Mouse (Mus musculus): ENCODE data around the gene Psmb8. TPM values are rescaled to one million over a fixed set of nuclear protein-coding genes. Genes with fewer than 3 reads are reported as not detected.

Gene Psmb8
- polyA plus RNA-seq, 1 experiment from 2014 or later, result 2.1 TPM

DNA sequence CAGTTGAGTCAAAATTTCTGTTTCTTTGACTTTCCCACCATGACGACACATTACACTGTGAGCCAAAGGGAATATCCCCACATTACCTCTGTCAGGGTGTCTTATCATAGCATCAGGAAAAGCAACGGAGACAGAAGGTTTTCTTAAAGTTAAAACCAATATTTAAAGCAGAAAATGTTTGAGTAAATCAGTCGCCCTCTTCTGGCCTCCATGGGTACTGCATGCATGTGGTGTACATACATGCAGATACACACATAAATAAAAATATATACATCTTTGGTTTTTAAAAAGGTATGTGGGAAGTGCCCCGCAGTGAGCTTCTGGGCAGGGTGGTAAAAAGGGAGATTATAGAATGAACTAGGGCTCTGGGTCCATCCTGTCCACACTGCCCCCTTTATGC lies 20.3 kb upstream of the Psmb8 start:
- no peak overlapping the region for H3K9ac ChIP-seq (replicated peaks)
- H3K27me3 ChIP-seq, result peaks cover 11% of the 10 kb centered on the region; the same call in 1 of the 2 replicates
- H3K27ac ChIP-seq, result no peak overlapping the region
- no peak overlapping the region for H3K4me3 ChIP-seq (replicated peaks)
- no peak overlapping the region for H3K4me2 ChIP-seq
- H3K9me3 ChIP-seq, result peaks cover 18% of the 10 kb centered on the region; the same call in 1 of the 2 replicates
- no peaks in the 10 kb centered on the region for H3K36me3 ChIP-seq
- ATAC-seq (ENCODE audit: insufficient number of reproducible peaks, insufficient read depth, low FRiP score, low TSS enrichment, low read depth), result no peak
- no peaks in the 10 kb centered on the region for H3K4me1 ChIP-seq (replicated peaks)
- 78% methylated on average over 4 of the region's 4 CpGs for WGBS

DNA sequence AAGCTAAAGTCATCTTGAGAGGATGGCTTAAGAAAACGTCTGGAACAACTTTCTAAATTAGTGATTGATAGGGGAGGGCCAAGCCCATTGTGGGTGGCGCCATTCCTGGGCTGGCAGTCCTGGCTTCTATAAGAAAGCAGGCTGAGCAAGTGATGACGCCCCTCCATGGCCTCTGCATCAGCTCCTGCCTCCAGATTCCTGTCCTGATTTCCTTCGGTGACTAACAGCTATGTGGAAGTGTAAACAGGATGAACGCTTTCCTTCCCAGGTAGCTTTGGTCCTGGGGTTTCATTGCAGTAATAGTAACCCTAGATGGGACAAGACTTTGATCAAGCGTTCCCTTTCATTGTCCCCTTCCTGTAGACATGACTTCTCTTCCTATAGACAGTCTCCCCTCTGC lies 18.5 kb upstream of the Psmb8 start:
- Histone ChIP-seq H3K4me1 (replicated peaks) (no peaks in the 10 kb centered on the region), H3K4me2 (no peak overlapping the region), H3K27ac (no peak overlapping the region), H3K4me3 (replicated peaks) (no peak overlapping the region), H3K27me3 (peaks cover 29% of the 10 kb centered on the region), H3K9ac (replicated peaks) (no peak overlapping the region), H3K9me3 (peaks cover 11% of the 10 kb centered on the region; the same call in 1 of the 2 replicates), H3K36me3 (no peaks in the 10 kb centered on the region)
- WGBS, result 65% methylated on average over 6 of the region's 6 CpGs
- ATAC-seq (ENCODE audit: insufficient number of reproducible peaks, insufficient read depth, low FRiP score, low TSS enrichment, low read depth), result no peak

- Histone ChIP-seq H3K4me2 (no peak overlapping the region), H3K36me3 (no peaks in the 10 kb centered on the region), H3K27ac (no peak overlapping the region), H3K4me3 (replicated peaks) (no peak overlapping the region), H3K4me1 (replicated peaks) (no peaks in the 10 kb centered on the region), H3K9me3 (peaks cover 11% of the 10 kb centered on the region; the same call in 1 of the 2 replicates), H3K9ac (replicated peaks) (no peak overlapping the region), H3K27me3 (peaks cover 38% of the 10 kb centered on the region)
- ATAC-seq (ENCODE audit: insufficient number of reproducible peaks, insufficient read depth, low FRiP score, low TSS enrichment, low read depth), result no peak
- WGBS, result 73% methylated on average over 13 of the region's 13 CpGs
These were observed 17.3 kb upstream of the Psmb8 start for GRCm38 (mm10) chr17:34179913-34180859.

DNA sequence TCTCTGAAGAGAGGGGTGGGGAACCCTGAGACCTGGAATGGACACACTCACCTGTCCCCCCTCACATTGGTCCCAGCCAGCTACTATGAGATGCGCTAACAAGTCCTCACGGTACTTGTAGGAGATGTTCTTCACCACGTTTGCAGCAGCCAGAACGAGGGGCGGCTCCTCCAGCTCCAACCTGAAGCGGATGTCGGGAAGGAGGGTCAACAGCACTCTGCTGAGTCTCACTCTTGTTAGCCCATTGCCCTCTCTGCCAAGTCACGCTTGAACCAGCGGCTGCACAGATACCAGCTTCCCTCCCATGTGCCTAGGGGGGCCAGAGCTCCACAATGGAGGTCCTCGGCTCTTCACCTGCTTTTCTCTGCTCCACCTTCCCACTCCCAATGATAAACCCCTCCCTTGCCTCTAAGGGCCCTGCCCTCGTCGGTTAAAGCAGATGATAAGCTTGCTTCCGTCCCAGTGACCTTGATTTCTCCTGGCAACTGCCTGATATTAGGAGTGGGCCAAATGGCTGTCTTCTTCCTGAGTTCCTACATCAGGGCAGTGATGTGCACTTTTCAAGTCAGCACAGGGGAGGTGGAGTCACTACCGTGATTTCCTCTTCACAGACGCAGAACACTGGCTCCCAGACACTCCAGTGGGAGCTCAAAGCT lies 13.8 kb upstream of the Psmb8 start:
- H3K4me3 ChIP-seq (replicated peaks), result no peak overlapping the region
- H3K36me3 ChIP-seq, result no peaks in the 10 kb centered on the region
- no peaks in the 10 kb centered on the region for H3K9me3 ChIP-seq
- H3K4me2 ChIP-seq, result no peak overlapping the region
- no peak for ATAC-seq (ENCODE audit: insufficient number of reproducible peaks, insufficient read depth, low FRiP score, low TSS enrichment, low read depth)
- WGBS, result 76% methylated on average over 15 of the region's 15 CpGs
- no peak overlapping the region for H3K9ac ChIP-seq (replicated peaks)
- peaks cover 11% of the 10 kb centered on the region for H3K4me1 ChIP-seq (replicated peaks)
- H3K27me3 ChIP-seq, result peaks cover 66% of the 10 kb centered on the region
- no peak overlapping the region for H3K27ac ChIP-seq

- 86% methylated on average over 9 of the region's 9 CpGs for WGBS
- H3K4me1 ChIP-seq (replicated peaks), result peaks cover 11% of the 10 kb centered on the region
These were observed 12.0 kb upstream of the Psmb8 start for GRCm38 (mm10) chr17:34185526-34185925.

GRCm38 (mm10) chr17:34186885-34187260 lies 10.6 kb upstream of the Psmb8 start:
- peak overlapping the region; percentile 57 for H3K9ac ChIP-seq (replicated peaks)
- peak; percentile 67 for ATAC-seq (ENCODE audit: insufficient number of reproducible peaks, insufficient read depth, low FRiP score, low TSS enrichment, low read depth)

More at GRCm38 (mm10) chr17:34185526-34185925, 12.0 kb upstream of the Psmb8 start:
- ATAC-seq (ENCODE audit: insufficient number of reproducible peaks, insufficient read depth, low FRiP score, low TSS enrichment, low read depth), result no peak
- H3K36me3 ChIP-seq, result no peaks in the 10 kb centered on the region
- H3K9me3 ChIP-seq, result no peaks in the 10 kb centered on the region
- no peak overlapping the region for H3K4me2 ChIP-seq
- peaks cover 84% of the 10 kb centered on the region for H3K27me3 ChIP-seq
- no peak overlapping the region for H3K4me3 ChIP-seq (replicated peaks)
- H3K27ac ChIP-seq, result no peak overlapping the region
- H3K9ac ChIP-seq (replicated peaks), result no peak overlapping the region

GRCm38 (mm10) chr17:34187261-34187916 lies 10.1 kb upstream of the Psmb8 start, which contains the start of the genes Tap1 and Psmb9:
Gene Tap1, plus strand, starts transcription at chr17:34187553.
Gene Psmb9, minus strand, starts transcription at chr17:34187764.
- peak within 1 kb of the TSS; percentile 52 for H3K4me3 ChIP-seq (replicated peaks)
- peak; percentile 94 for ATAC-seq (ENCODE audit: insufficient number of reproducible peaks, insufficient read depth, low FRiP score, low TSS enrichment, low read depth)
- peak within 1 kb of the TSS; percentile 59 for H3K9ac ChIP-seq (replicated peaks)
- H3K9me3 ChIP-seq, result no peaks in the 10 kb centered on the region
- WGBS, result under 1% methylated on average over 46 of the region's 46 CpGs
- H3K36me3 ChIP-seq, result no peaks in the 10 kb centered on the region
- peaks cover 11% of the 10 kb centered on the region for H3K4me1 ChIP-seq (replicated peaks)
- peaks cover 93% of the 10 kb centered on the region for H3K27me3 ChIP-seq
- no peak within 1 kb of the TSS; the same call in 1 of the 2 replicates for H3K27ac ChIP-seq
- H3K4me2 ChIP-seq, result peak within 1 kb of the TSS; percentile 85

More at GRCm38 (mm10) chr17:34186885-34187260, 10.6 kb upstream of the Psmb8 start:
- peak overlapping the region; percentile 85 for H3K4me2 ChIP-seq
- H3K4me3 ChIP-seq (replicated peaks), result peak overlapping the region; percentile 52
- WGBS, result 2% methylated on average over 14 of the region's 14 CpGs
- peaks cover 11% of the 10 kb centered on the region for H3K4me1 ChIP-seq (replicated peaks)
- H3K27me3 ChIP-seq, result peaks cover 92% of the 10 kb centered on the region
- H3K9me3 ChIP-seq, result no peaks in the 10 kb centered on the region
- no peaks in the 10 kb centered on the region for H3K36me3 ChIP-seq
- H3K27ac ChIP-seq, result no peak overlapping the region

- Histone ChIP-seq H3K4me2 (peak overlapping the region; percentile 85), H3K9ac (replicated peaks) (peak overlapping the region; percentile 59), H3K36me3 (no peaks in the 10 kb centered on the region), H3K27me3 (peaks cover 93% of the 10 kb centered on the region), H3K9me3 (no peaks in the 10 kb centered on the region), H3K4me1 (replicated peaks) (peaks cover 11% of the 10 kb centered on the region), H3K4me3 (replicated peaks) (peak overlapping the region; percentile 52), H3K27ac (no peak overlapping the region; the same call in 1 of the 2 replicates)
- ATAC-seq (ENCODE audit: insufficient number of reproducible peaks, insufficient read depth, low FRiP score, low TSS enrichment, low read depth), result no peak
- WGBS, result 4% methylated on average over 20 of the region's 20 CpGs
These were observed 9.5 kb upstream of the Psmb8 start for GRCm38 (mm10) chr17:34188010-34188409.

DNA sequence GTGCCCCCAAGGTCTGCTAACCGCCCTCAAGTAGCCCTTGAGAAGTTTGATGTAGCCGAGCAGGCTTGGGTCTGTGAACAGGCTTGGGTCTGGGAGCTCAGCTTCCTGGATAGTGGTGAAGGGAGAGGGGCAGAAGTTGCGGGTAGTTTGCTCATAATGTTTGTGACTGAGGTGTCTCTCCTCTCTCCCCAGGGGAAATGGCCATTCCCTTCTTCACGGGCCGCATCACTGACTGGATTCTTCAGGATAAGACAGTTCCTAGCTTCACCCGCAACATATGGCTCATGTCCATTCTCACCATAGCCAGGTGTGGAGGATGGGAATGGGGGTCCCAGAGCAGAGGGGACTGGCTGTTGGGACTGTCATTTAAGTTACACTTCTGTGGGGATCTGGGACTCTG lies 8.5 kb upstream of the Psmb8 start:
- no peaks in the 10 kb centered on the region for H3K9me3 ChIP-seq
- H3K4me3 ChIP-seq (replicated peaks), result no peak overlapping the region
- H3K4me2 ChIP-seq, result no peak overlapping the region
- peaks cover 11% of the 10 kb centered on the region for H3K4me1 ChIP-seq (replicated peaks)
- ATAC-seq (ENCODE audit: insufficient number of reproducible peaks, insufficient read depth, low FRiP score, low TSS enrichment, low read depth), result no peak
- H3K27ac ChIP-seq, result no peak overlapping the region
- WGBS, result 69% methylated on average over 6 of the region's 6 CpGs
- H3K36me3 ChIP-seq, result no peaks in the 10 kb centered on the region
- H3K27me3 ChIP-seq, result peaks cover 93% of the 10 kb centered on the region
- H3K9ac ChIP-seq (replicated peaks), result no peak overlapping the region

- WGBS, result 23% methylated on average over 16 of the region's 16 CpGs
- no peak for ATAC-seq (ENCODE audit: insufficient number of reproducible peaks, insufficient read depth, low FRiP score, low TSS enrichment, low read depth)
These were observed 4.7 kb upstream of the Psmb8 start for GRCm38 (mm10) chr17:34192852-34193251.

GRCm38 (mm10) chr17:34193468-34193867 lies 4.1 kb upstream of the Psmb8 start:
- Histone ChIP-seq H3K4me1 (replicated peaks) (peaks cover 17% of the 10 kb centered on the region), H3K27ac (no peak overlapping the region), H3K9me3 (no peaks in the 10 kb centered on the region), H3K4me3 (replicated peaks) (no peak overlapping the region), H3K36me3 (no peaks in the 10 kb centered on the region), H3K9ac (replicated peaks) (no peak overlapping the region), H3K27me3 (peaks cover 98% of the 10 kb centered on the region), H3K4me2 (no peak overlapping the region)
- ATAC-seq (ENCODE audit: insufficient number of reproducible peaks, insufficient read depth, low FRiP score, low TSS enrichment, low read depth), result no peak
- WGBS, result 44% methylated on average over 8 of the region's 8 CpGs

More at GRCm38 (mm10) chr17:34192852-34193251, 4.7 kb upstream of the Psmb8 start:
- no peak overlapping the region for H3K4me3 ChIP-seq (replicated peaks)
- H3K27ac ChIP-seq, result no peak overlapping the region
- H3K27me3 ChIP-seq, result peaks cover 98% of the 10 kb centered on the region
- H3K36me3 ChIP-seq, result no peaks in the 10 kb centered on the region
- H3K9ac ChIP-seq (replicated peaks), result no peak overlapping the region
- H3K4me2 ChIP-seq, result no peak overlapping the region
- no peaks in the 10 kb centered on the region for H3K9me3 ChIP-seq
- H3K4me1 ChIP-seq (replicated peaks), result peaks cover 16% of the 10 kb centered on the region

All from limb, embryonic 12.5 days (tissue).